Mouse (Mus musculus) skeletal muscle tissue, adult 2 months (tissue): ENCODE measurements around the gene Il4.

Experiments
- DNase-seq: peaks from one replicate; pipeline ENCODE4 v3.0.0-alpha.2; 2012; ENCODE audit warnings: low read depth, low spot score

The Il4 gene

DNA sequence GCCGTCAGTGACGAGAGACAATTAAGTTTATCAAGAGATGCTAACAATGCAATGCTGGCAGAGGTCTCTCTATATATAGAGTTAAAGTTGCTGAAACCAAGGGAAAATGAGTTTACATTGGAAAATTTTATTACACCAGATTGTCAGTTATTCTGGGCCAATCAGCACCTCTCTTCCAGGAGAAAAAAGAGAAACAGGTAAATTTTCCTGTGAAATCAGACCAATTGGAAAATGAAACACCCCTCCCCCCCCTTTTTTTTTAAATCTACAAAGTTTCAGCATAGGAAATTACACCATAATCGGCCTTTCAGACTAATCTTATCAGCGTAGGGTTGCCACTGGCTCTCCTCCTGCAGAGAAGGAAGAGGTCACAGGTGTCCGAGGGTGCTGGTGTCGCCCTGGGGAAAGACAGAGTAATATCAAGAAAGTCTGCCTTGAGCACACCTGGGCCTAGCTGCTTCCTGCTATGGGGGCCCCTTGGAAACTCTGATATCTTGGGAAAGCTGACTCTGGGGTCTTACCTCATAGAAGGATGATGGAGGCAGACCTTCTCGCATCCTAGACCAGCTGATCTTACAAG is at the start of gene Il4:
Gene Il4, minus strand, starts transcription at position 51 of the 580 bp plus-strand sequence.
- DNase-seq: no peak

DNA sequence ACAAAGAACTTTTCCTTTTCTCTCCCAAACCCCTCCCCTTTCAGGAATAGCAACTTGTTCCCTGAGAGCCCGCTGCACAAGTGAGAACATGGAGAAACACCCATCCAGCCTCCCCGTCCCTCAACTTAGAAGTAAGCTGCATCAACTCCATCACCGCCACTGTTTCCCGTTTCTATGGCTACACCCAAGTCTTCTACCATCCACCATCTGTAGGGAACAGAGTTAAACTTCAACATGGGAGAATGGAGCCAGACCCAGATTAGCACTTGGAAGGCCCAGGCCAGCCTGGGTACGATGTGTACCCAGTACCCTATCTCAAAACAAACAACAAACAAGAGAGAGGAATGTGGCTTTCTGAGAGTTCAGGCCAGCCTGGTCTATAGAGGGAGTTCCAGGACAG is 45.6 kb upstream of the Il4 start:
- no peak for DNase-seq

DNA sequence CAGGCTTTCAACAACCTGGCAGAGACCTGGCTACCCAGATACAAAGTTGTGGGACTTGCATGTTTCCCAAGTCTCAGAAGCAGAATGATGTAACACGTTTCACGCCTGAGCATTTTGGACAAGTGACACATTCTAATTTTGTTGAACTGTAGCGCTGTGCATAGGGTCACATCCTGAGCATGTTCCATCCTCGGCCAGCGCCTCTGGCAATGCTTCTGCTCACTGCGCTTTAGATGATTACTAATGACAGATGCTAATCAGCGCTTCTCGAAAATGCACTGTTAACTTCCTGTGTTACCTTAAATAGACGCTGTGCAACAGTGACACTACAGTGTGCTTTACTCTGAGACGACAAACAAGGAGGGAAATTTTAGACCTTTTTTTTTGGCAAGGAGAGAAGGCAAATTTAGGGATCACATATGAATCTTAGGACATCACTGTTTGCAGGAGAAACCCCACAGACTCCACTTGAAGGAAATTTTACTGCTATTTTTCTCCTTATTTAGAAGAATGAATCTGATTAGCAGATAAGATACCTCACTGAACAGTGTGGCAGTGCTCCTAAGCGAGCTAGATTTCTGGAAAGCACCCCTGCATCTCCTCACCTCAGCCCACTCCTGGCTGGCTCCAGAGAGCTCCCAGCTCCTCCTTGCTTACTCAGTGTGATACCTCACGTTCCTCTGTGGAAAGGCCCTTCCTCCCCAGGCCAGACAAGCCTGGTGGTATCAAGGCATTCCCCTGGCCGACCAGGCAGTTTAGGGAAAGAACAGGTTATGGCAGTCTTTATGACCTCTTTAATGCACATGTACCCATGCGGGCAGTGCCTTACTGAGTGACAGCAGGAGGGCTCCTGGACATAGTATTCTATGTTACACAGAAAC is 44.6 kb upstream of the Il4 start:
- DNase-seq: no peak

DNA sequence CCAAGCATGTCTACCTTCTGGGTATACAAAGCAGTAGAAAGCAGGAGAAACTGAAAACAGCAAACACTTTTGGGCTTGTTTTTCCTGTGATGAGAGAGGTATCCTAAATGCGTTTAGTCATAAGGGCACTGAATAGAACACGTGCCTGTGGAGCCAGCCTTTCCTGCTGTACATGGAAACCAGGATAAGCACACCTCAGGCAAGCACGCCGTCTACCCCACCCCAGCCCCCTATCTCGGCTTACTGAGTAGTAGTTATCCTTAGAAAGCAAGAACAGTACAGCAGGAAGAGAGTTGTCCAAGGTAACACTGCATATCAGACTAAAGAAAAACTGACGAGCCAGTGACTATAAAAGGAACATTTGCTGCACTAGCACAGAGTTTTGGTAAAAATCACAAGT is 39.4 kb upstream of the Il4 start:
- DNase-seq: no peak

DNA sequence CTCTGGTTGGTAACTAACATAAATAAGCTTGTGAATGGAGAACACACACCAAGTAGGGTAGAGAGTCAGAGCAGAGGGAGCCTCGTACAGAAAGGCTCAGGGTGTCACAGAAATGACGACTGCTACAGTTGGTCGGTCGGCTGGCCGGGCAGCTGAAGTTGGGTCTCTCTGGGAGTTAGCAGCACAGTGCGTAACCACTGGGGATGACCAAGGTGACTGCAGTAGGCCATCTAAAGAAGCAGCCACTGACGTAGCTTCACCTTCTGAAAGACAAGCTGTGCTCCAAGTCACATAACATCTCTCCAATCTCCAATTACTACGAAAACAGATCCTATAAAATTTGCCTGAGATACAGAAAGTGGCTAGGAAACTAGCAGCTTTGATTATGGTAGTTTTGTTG is 38.9 kb upstream of the Il4 start:
- no peak for DNase-seq

DNA sequence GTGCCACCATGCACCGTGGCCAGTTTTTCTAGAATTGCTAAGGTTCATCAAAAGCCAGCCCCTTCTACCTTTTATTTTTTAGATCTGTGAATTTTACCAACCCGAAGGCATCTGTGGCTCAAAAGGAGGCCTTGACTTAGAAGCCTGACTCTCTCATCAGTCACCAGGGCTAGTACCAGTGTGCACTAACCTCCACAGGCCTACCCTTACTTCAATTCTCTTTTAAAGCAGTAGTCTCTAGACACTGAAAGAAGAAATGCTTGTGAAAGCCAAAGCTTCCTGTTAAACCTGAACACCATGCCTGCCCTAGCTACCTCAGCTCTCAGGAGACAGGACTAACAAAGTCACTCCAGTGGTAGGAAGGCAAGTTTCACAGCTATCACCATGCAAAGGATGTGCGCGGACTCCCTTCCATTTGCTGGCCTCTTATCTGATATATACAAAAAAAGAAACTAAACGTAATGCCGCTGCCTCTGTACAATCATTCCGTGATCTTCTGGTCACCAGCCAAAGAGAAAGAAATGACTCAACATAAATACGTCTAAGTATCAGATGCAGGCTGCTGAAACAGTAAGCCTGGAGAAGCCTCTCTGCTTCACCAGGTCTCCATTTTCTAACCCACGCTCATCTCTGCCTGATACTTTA is 38.2 kb upstream of the Il4 start:
- DNase-seq: no peak

DNA sequence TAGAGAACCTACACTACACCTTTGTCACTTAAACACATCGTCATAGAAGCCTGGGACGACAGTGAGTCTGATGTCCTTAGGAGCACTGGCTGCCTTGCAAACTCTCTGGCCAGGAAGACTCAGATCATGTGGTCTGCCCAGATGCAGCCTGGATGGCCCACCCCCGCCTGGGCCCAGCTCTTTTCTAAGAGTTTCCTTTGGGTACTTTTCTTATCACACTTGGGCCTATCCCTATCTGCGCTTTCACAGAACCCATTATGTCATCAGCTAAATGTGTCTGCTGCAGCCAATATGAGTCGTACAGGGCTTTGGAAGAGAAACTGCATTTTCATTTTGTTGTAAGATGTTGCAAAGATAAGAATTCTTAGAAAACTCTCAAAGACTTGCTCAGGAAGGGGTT is 36.6 kb upstream of the Il4 start:
- no peak for DNase-seq

DNA sequence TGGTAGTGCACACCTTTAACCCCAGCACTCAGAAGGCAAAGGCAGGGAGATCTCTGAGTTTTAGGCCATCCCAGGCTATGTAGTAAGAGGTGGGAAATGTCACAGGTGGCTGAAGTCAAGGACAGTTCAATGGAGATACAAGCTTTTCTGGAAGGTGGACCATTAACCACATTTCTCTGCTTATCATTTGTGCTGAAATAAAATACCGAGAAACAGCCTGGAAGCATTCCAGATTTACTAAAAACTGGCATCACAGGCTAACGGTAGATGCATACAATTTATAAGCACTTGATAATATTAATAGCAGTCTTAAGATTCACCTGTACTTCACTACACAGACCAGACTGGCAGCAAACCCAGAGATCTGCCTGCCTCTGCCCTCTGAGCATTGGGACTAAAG is 34.0 kb upstream of the Il4 start:
- DNase-seq: no peak

DNA sequence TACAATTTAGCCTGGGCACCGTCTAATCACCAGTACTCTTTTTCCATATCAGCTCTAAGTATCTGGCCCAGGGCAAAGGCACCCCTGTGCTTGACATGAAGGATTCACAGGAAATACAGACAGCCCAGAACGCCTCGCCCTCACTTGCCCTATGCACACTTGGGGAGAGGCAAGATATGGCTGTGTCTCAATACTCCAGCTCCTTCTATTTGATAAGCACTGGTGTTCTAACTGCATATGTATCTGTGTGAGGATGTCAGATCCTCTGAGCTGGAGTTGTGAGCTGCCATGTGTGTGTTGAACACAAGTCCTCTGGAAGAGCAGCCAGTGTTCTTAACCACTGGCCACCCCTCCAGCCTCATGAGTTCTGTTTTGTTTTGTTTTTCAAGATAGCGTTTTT is 33.0 kb upstream of the Il4 start:
- DNase-seq: no peak

DNA sequence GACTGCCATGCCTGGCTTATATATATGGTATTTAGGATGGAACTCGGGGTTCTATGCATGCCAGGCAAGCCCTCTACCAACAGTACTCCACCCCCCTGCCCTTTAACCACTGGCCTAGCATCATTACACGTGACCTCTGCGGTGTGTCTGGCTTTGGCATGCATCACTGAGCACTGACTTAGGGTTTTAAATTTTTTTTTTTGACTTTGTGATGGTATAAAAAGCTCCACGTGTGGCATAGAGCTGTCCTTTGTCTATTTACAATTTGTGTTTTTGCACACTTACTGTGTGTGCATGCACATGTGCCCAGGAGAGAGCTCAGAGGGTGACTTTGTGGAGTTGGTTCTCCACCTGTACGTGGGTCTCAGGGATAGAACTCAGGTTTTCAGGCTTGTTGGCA is 25.5 kb upstream of the Il4 start:
- DNase-seq: no peak

DNA sequence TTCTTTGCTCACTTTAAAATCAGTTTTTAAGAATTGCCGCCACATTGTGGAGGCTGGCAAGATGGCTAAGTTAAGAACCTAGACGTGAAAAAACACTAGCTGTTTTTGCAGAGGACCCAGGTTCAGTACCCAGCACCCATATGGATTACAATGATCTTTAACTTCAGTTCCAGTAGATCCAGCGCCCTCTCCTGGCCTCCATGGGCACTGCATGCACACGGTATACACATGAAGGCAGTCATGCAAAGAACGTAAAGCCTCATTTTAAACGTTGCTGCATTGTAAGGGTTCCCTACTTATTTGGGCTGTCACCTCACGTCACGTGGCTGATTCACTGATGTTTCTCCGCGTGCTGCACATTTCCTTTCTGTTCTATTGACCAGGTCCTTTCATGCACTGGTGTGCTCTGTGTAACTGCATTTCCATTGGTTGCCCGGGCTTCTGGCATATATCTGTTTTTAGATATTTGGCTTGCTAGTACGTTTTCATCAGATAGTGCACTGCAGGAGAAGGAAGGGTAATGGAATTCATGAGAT is 24.3 kb upstream of the Il4 start:
- no peak for DNase-seq

DNA sequence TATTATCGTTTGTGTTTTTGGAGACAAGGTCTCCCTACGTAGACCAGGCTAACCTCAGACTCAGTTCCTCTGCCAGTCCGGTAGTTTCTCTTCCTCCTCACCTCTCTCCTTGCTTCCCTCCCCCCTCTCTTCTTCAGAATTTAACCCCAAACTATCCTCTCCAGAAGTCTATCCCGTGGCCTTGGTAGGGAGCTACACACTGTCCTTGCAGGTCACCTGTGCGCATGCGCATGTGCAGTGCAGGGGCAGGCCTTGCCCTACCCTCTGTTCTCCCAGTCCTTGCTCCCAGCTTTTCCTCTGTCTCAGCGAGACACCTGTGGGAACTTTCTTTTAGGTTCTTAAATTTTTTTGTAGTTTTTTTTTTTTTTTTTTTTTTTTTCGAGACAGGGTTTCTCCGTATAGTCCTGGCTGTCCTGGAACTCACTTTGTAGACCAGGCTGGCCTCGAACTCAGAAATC is 19.4 kb upstream of the Il4 start:
- DNase-seq: no peak

DNA sequence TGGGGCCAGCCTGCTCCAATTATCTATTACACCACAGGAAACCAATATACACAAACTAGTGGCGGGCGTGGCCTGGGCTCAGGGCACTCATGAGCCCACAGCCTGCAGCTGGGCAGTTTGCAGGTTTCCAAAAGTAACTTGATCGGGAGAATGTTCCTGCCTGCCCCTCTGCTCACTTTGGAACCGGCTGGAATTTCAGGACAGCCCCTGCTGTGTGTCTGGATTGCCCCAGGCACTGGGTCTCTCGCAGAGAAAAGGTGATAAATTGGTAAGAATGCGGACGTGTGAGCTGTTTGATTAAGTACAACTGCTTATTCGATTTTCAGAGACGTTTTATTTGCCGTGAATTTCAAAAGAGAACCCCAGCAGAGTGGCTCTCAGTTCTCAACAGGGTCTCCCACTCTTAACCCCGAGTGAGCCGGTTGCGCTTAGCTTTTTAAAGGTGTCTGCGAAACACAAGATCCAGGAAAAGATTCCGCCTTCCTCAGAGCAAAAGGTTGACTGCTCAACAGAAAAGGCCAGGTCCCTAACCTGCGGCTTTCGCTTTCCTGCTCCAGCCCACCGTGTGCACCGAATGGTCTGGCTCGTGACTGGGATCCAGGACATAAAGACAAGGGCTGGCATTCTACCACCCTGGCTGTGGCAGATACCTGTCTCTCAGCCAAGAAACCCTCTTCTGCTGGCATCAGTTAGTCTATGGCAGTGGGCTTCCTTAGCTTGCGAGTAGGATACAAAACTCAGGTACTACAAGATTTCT is 18.8 kb upstream of the Il4 start:
- DNase-seq: no peak

DNA sequence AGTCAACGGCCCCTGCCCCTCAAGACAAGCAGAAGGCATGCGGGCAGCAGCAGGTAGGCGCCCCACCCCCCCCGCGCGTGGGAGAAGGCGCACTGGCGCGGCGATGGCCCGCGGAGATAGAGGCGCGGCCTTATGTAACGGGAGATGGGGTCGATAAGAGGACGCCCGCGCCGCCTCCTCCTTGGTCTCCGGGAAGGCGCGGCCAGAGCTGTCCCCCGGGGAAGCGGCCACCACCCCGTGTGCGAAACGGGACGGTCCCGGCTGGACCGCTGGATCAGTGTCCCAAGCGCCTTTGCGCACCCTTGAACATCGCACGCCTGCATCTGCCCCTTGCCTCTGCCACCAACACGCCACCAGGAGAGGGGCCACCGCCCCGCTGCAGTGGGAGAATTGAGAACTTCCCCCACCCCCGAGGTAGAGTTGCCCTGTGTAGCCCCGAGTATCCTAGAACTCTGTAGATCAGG is 17.7 kb upstream of the Il4 start:
- DNase-seq: no peak

DNA sequence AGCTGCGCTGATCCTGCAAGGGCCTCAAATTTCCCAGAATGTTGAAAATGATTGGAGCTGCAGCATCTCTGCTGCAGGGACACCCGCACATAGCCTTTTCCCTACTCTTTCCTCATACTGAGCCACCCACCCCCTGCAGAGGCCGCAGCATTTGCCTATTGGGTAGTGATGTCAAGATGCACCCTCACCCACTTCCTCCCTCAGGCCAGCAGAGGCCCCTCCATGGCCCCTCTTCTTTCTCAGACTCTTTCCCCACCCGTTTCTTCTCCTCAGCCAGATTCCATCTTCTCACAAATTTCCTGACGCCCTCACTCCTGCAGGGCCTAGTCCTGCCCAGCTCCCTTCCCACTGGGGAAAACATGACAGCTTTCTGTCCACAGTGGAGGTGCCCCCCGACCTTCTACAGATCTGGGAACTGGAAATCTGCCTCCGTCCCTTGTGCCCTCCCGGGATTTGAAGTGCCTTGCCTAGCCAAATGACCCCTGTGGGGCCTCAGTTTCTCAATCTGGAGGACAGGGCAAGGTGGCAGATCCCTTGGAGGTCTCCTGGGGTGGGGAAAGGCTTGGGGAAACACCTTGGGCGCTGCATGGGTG is 17.2 kb upstream of the Il4 start:
- DNase-seq: no peak

DNA sequence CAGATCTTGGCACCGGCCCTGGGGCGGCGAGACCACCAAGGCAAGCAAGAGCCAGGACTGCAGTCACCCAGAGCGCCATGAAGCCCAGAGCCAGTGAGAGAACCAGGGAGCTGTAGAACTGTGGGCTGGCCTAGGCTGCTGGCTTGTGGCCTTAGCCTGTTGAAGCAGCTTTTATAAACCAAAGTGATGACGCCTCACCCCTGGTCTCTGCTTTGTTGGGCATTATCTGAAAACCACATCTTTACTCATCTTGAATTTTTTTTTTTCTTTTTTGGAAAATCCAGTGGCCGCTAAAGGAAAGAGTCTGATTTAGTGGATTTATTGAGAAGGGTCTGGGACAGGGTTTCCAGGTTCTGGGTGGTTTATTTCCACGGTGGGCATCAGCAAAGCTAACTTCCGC is 16.1 kb upstream of the Il4 start, which contains the start of gene Il13:
Gene Il13, minus strand, starts transcription at position 147 of the 400 bp plus-strand sequence.
- no peak for DNase-seq

DNA sequence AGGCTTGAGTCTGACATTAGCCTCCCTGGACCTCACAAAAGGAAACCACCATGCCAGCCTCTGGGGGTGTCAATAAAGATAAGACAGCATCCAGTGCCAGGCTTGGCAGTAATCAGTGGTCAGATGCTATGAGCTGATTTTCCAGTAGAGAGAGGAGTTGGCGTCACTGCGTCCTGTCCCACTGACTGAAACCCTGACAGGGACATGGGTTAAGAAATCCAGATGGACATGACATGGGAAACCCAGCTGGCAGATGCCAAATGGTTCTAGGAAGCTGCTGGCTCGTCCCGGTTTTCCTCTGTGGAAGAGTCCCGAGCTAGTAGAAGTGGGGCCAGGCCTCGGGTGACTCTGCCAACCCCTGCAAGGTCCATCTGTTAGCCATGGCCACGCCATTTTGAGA is 15.2 kb upstream of the Il4 start:
- DNase-seq: no peak

DNA sequence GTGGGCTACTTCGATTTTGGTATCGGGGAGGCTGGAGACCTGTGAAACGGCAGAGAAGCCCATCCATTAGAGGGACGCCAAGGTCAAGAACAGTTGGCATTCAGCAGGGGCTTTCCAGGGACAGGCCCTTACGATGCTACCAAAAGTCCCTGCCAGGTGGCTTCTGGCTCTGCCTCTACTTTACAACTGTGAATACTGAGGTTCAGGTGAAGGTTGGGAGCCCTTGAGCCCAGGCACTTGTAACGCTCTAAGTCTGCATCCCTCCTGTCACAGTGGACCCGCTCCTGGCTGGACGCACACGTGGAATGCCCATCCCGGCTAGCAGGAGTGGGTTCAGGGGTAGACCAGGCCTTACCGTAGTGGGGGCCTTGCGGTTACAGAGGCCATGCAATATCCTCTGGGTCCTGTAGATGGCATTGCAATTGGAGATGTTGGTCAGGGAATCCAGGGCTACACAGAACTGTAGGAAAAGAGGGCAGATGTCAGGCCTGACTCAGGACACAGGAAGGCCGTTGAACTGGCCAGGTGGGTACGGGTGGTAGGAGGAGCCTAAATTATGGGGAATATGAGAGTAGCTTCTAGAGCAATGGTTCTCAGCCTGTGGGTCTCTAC is 13.8 kb upstream of the Il4 start:
- no peak for DNase-seq

DNA sequence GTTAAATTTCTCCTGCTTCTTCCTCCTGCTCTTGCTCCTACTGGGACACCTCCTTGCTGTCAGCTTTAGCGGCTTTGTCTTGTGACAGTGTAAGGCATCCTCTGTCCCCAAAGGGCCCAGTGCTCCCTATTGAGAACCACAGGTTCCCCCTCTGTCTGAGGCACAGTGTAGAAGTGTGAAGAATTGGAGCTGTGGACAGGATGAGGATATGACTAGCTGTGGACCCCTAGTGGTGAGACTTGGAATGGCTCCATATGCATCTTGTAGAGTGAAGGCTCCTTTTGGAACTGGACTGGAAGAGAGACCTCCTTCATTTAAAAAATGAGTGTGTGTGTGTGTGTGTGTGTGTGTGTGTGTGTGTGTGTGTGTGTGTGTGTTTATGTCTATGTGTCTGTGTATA is 9.4 kb upstream of the Il4 start:
- DNase-seq: peak; percentile 58

DNA sequence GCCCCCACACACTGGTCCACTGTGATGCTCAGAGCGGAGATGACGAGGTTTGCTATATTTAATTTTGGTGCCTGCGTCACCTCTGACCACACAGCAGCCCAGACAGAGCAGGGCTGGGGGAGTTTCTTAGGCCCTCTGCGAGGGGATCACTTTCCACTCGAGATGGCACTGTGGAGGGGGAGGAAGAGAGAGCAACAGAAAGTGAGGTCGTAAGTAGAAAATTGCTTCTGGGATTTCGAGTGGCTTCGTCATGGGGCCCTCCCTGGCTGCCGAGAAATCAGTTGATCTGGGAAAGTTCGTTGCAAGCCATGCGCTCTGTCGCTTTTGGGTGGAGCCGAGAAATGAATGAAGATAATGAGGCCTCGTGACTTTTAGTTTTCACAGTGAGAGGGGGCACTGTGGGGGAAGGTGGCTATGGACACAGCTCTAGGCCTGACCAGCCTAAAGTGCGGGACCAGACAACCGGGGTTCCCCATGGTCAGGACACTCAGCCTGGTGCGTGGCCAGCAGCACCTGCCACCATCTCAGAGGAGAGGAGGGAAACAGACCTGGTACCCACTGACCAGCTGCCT is 8.4 kb upstream of the Il4 start:
- no peak for DNase-seq
